Mouse (Mus musculus): ENCODE measurements around the gene Fam3c.

GRCm38 (mm10) chr6:22288004-22288736, 67.9 kb downstream of the Fam3c start, which contains the start of gene Wnt16:
- TF ChIP-seq CTCF (IDR thresholded peaks at IDR 0.05; ENCODE audit: borderline replicate concordance, extremely low read depth, insufficient read depth, insufficient read length) (no peak), POLR2A (IDR thresholded peaks at IDR 0.05; ENCODE audit: borderline replicate concordance, extremely low read depth, insufficient read depth, insufficient read length, poor library complexity, severe bottlenecking) (no peak)

Data from brain, embryonic 14.5 days (tissue).